Mouse (Mus musculus) sigmoid colon, adult 10 weeks (tissue): Measurements from ENCODE around the gene Cryba2. TPM values are rescaled to one million over a fixed set of nuclear protein-coding genes. Genes with fewer than 3 reads are reported as not detected.

Experiments used
- polyA plus RNA-seq: library from polyadenylated mRNA; stranded (reverse); fragments of 350-450 nt; fragmentation: Illumina TruSeq; extraction: RNeasy Lipid Tissue Mini Kit (QIAGEN cat#74804); gene quantifications from one replicate; pipeline ENCODE4 v1.2.3, GENCODE M21; 2014; ENCODE audit warnings: low read depth, low replicate concordance

The Cryba2 gene
- polyA plus RNA-seq = not detected

GRCm38 (mm10) chr1:74893134-74893855 lies at the start of gene Cryba2:
TSS of gene Cryba2 (minus strand) at chr1:74893143.

GRCm38 (mm10) chr1:74935402-74935801 lies 42.5 kb upstream of the Cryba2 start, which contains the start of gene Cfap65:
TSS of gene Cfap65 (minus strand) at chr1:74935599.

GRCm38 (mm10) chr1:74885369-74886042 lies 7.4 kb downstream of the Cryba2 start, which contains the start of gene Fev:
TSS of gene Fev (minus strand) at chr1:74885419.

GRCm38 (mm10) chr1:74854306-74855056 lies 38.5 kb downstream of the Cryba2 start, which contains the start of gene Cdk5r2:
TSS of gene Cdk5r2 (plus strand) at chr1:74854934.

Other genes starting within 250 kb of the Cryba2 start
- 26.8 TPM for gene Ttll4, start 231.4 kb downstream of the Cryba2 start, polyA plus RNA-seq
- 8.6 TPM for gene Cyp27a1, start 179.6 kb downstream of the Cryba2 start, polyA plus RNA-seq
- not detected for gene Prkag3, start 143.9 kb downstream of the Cryba2 start, polyA plus RNA-seq
- not detected for gene Wnt6, start 121.3 kb downstream of the Cryba2 start, polyA plus RNA-seq
- gene Wnt10a, start 101.6 kb downstream of the Cryba2 start, polyA plus RNA-seq = not detected
- gene Cdk5r2, start 38.2 kb downstream of the Cryba2 start, polyA plus RNA-seq = not detected
- 1.1 TPM for gene Fev, start 7.7 kb downstream of the Cryba2 start, polyA plus RNA-seq
- 0.13 TPM for gene Cfap65, start 42.5 kb upstream of the Cryba2 start, polyA plus RNA-seq
- gene Ihh, start 58.5 kb upstream of the Cryba2 start, polyA plus RNA-seq = 0.85 TPM
- gene Nhej1, start 232.1 kb upstream of the Cryba2 start, polyA plus RNA-seq = 0.60 TPM
- 1.2 TPM for gene Slc23a3, start 240.7 kb upstream of the Cryba2 start, polyA plus RNA-seq
- gene Cnppd1, start 249.6 kb upstream of the Cryba2 start, polyA plus RNA-seq = 13.5 TPM
- 6.9 TPM for gene Retreg2, start 249.6 kb upstream of the Cryba2 start, polyA plus RNA-seq